Mouse (Mus musculus) urinary bladder, adult 18-20 months (tissue): ENCODE results near the gene Tspan5.

Experiments
- DNase-seq, 2 experiments: peaks; one replicate each; pipeline ENCODE4 v3.0.0; 2022; ENCODE audit warnings: low spot score in 2 of 2, mixed read lengths in 2 of 2

The Tspan5 gene

GRCm38 (mm10) chr3:138845820-138846219 is 103.8 kb downstream of the Tspan5 start:
- no peak for DNase-seq

GRCm38 (mm10) chr3:138847809-138848208 is 105.8 kb downstream of the Tspan5 start:
- no peak for DNase-seq

- DNase-seq = no peak
Observed at GRCm38 (mm10) chr3:138849755-138850301, 107.8 kb downstream of the Tspan5 start.

- DNase-seq = no peak
Observed at GRCm38 (mm10) chr3:138851876-138852275, 109.9 kb downstream of the Tspan5 start.

GRCm38 (mm10) chr3:138852982-138853689 is 111.1 kb downstream of the Tspan5 start:
- DNase-seq = no peak

GRCm38 (mm10) chr3:138853996-138854836 is 112.2 kb downstream of the Tspan5 start:
- no peak for DNase-seq

- no peak for DNase-seq
Observed at GRCm38 (mm10) chr3:138855387-138855786, 113.4 kb downstream of the Tspan5 start.

- DNase-seq = no peak
Observed at GRCm38 (mm10) chr3:138856946-138857345, 115.0 kb downstream of the Tspan5 start.

- DNase-seq = no peak
Observed at GRCm38 (mm10) chr3:138857805-138858546, 116.0 kb downstream of the Tspan5 start.

GRCm38 (mm10) chr3:138858649-138859048 is 116.7 kb downstream of the Tspan5 start:
- DNase-seq = no peak

- DNase-seq = no peak
Observed at GRCm38 (mm10) chr3:138859166-138859565, 117.2 kb downstream of the Tspan5 start.

GRCm38 (mm10) chr3:138859666-138860065 is 117.7 kb downstream of the Tspan5 start:
- no peak for DNase-seq

GRCm38 (mm10) chr3:138860257-138860760 is 118.3 kb downstream of the Tspan5 start:
- no peak for DNase-seq

- no peak for DNase-seq
Observed at GRCm38 (mm10) chr3:138861032-138861431, 119.0 kb downstream of the Tspan5 start.

- no peak for DNase-seq
Observed at GRCm38 (mm10) chr3:138861589-138861988, 119.6 kb downstream of the Tspan5 start.

- DNase-seq = no peak
Observed at GRCm38 (mm10) chr3:138864166-138864648, 122.2 kb downstream of the Tspan5 start.

GRCm38 (mm10) chr3:138865271-138865670 is 123.3 kb downstream of the Tspan5 start:
- DNase-seq = no peak

- no peak for DNase-seq
Observed at GRCm38 (mm10) chr3:138867149-138867848, 125.3 kb downstream of the Tspan5 start.

- no peak for DNase-seq
Observed at GRCm38 (mm10) chr3:138868409-138868808, 126.4 kb downstream of the Tspan5 start.

GRCm38 (mm10) chr3:138875282-138875681 is 133.3 kb downstream of the Tspan5 start:
- no peak for DNase-seq

GRCm38 (mm10) chr3:138875936-138876335 is 133.9 kb downstream of the Tspan5 start:
- DNase-seq = no peak
